Mouse (Mus musculus) cerebellum, adult 18-20 months (tissue): ENCODE data around the gene Etv6.
A peak's percentile ranks its signal among the peaks of the same experiment; 100 is the strongest.

Experiments used
- DNase-seq, 2 experiments: peaks; one replicate each; pipeline ENCODE4 v3.0.0; 2021

Gene Etv6

GRCm38 (mm10) chr6:134045092-134045868 lies 9.8 kb downstream of the Etv6 start:
- no peak for DNase-seq

DNA sequence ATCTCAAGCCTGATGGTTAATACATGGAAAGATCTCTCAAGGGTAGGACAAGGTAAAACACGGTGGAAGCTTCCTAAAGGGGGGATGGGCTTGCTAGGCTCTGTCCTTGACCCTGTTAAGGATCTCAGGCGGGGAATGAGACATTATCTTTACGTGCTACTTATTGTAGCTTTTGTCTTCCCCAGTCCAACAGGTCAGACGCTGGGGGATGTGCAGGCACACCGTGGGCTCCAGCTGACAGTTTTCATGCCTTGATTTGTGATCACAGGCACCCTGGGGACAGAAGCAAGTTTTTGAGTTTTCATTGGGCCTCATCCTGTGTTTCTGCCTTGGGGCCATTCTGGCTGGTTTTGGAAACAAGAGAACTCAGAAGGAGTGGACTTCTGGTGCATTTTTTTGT lies 10.6 kb downstream of the Etv6 start:
- no peak for DNase-seq

GRCm38 (mm10) chr6:134047249-134047648 lies 11.7 kb downstream of the Etv6 start:
- DNase-seq: no peak

- no peak for DNase-seq
Measured at GRCm38 (mm10) chr6:134047974-134048373, 12.5 kb downstream of the Etv6 start.

DNA sequence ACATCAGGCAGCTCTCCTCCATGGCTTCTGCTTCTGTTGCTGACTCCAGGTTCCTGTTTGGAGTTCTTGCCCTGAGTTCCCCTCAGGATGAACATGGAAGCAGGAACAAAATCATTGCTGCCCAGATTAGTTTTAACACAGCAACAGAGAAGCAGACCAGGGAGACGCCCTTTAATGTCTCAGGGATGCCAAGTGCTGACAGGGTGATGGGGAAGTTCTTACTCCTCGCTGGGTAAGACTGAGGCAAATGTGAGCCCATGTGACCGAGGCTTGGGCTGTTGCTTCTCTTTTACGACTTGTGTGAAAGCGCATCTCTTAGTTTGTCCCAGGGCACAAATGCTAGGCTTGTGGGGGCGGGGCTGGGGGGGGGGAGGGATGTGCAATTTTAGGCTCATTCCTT lies 13.5 kb downstream of the Etv6 start:
- DNase-seq: no peak

GRCm38 (mm10) chr6:134050466-134050865 lies 15.0 kb downstream of the Etv6 start:
- DNase-seq: no peak

DNA sequence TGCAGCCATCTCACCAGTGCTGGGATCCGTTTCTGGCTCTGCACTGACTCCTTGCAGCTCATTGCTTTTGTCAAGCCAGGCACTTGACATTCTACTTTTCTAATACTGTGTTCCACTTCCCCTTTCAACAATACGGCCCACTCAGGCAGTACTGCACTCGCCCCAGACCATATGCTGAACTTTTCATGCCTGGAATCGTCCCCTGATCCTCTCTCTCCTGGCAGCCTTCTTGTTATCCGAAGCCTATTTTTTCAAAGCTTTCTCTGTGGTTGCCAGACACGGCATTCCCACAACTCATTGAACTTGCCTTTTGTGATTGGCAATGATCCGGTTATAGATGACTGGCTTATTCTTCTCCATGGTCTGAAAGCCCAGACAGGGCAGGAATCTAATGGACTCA lies 16.4 kb downstream of the Etv6 start:
- no peak for DNase-seq

GRCm38 (mm10) chr6:134053146-134053545 lies 17.6 kb downstream of the Etv6 start:
- DNase-seq: no peak

- peak in 1 of 2 experiments; percentile 18 for DNase-seq
Measured at GRCm38 (mm10) chr6:134053566-134053965, 18.1 kb downstream of the Etv6 start.

DNA sequence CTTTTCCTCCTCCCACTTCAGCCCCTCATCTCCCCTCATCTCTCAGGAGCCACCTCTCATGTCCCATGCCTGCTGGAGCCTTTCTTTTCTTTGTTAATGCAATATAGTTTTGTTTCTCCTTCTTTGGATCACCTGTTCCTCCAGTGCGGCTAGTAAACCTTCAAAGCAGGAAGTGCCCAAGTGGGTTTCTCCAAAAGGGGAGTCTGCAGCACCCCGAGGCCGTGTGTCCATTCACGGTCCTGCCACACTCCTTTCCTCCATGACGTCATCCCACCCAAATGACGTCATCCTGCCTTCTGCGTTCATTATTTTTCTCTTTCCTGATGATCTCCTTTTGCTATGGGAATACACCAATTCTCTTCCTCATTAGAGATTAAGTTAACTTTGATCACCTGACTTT lies 20.1 kb downstream of the Etv6 start:
- DNase-seq: no peak

GRCm38 (mm10) chr6:134058451-134058850 lies 23.0 kb downstream of the Etv6 start:
- no peak for DNase-seq

GRCm38 (mm10) chr6:134058886-134059551 lies 23.5 kb downstream of the Etv6 start:
- DNase-seq: no peak

DNA sequence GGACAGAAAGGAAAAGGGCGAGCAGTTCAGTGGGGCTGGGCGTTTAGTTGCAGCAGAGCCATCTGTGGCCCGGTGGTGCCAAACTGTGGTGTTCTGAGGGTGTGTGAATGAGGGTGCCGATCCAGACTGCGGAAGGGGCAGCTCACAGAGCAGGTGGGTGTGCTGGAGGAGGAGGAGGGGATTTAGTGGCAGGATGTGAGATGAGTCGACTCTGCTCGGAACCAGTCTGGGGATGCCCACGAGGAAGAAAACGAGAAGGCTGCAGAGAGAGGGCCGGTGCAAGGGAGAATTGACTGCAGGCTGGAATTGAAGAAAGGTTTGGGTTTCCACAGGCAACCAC lies 24.0 kb downstream of the Etv6 start:
- no peak for DNase-seq

GRCm38 (mm10) chr6:134060036-134060435 lies 24.5 kb downstream of the Etv6 start:
- DNase-seq: no peak

DNA sequence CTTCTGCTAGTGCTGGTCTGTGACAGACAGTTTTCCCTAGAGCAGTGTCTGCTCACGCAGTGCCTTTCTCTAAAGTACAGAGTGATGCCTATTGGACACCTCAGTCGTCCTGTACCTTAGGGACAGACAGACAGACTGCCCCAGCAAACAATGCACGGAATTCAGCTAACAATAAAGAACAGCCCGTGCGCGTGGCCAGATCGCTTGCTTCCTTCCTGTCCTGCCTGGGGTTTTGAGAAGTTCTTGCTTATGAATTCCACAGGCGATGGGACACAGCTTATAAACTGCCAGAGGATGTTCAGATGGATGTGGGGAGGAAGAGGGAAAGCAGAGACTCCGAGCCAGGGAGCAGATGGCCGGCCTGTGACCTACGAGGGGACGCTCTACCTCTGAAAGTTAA lies 25.3 kb downstream of the Etv6 start:
- DNase-seq: no peak

DNA sequence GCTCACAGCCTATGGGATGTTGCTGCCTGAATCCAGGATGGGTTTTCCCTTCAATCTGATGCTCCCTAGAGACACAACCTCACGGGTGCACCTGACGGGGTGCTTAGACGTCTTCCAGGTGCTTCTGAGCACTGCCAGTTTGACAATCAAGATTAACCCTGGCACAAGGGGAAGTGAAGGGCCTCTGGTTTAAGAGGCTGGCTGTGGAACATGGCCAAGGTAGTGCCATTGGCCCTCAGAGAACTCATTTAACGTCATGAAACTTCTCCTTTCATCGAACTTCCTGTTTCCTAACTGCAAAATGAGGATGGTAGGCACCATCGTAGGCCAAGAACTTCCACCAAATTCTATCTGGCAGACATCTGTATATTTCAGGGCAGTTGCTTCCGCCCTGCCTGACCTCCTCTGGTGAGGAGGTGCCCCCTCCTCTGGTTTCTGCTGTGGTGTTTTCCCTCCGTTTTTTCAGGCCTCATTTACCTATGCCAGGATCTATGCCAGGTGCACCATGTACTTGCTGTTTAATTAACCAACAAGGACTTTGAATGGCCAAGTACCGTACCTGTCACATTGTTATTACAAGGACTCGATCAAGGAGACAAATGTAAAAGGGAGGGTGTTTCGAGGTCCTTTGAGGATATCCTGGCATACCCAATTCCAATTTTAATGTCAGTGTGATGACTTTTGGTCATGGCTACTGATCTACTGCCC lies 29.7 kb downstream of the Etv6 start:
- DNase-seq: no peak

DNA sequence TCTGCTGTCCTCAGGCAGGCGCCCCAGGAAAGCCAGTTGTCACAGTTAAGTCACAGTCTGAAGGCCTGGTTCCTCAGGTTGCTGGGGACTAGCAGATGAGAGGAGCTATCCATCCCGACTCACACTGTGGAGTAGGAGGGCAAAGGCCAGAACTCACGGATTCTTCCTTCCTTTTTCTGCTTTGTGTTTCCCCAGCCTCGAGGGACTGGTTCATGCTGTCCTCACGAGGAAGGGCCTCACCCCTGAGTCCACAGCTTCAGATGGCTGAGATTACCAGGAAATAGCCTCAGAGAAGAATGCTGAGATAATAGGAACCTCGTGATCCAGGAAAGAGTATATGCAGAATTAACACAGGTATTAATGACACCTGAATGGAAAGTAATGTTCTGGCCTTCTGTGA lies 30.6 kb downstream of the Etv6 start:
- no peak for DNase-seq

GRCm38 (mm10) chr6:134066996-134067395 lies 31.5 kb downstream of the Etv6 start:
- no peak for DNase-seq

GRCm38 (mm10) chr6:134067536-134067935 lies 32.0 kb downstream of the Etv6 start:
- no peak for DNase-seq

GRCm38 (mm10) chr6:134072439-134072838 lies 36.9 kb downstream of the Etv6 start:
- no peak for DNase-seq

DNA sequence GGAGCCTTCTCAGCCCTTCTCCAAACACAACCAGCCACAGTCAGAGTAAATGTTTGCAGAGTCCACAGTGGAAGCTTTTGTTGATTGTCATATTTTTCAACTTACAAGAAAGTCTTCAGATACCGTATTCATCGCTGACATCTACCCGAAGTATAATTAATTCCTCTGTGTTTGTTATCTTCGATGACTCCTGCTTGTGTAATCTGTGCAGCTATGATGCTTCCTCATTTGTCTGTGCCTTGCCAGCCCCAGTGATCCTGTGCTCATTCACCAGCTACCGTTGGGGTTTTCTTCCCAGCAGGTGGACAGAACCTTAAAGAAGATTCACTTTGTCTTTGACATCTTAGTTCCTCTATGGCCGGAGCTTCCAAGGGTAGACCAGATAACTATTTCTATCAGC lies 37.4 kb downstream of the Etv6 start:
- DNase-seq: no peak

DNA sequence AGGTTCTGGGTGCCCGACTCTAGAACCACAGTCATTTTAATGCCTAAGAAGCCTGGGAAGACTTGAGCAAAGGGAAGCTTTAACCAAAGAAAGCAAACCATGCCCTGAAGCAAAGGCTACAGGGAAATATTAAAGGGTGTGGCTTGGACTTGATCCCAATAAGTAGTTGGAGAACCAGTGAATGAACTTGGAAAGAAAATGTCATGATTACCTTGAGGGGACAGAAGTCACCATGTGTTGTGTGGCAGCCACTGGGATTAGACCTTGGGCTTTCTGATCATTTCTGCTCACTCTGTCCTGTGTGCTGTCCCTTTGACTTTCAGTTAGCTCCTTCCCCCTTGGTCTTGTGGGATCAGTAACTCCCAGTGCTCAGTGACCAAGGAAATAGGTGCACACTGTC lies 38.9 kb downstream of the Etv6 start:
- no peak for DNase-seq

GRCm38 (mm10) chr6:134075031-134075430 lies 39.5 kb downstream of the Etv6 start:
- DNase-seq: no peak

- no peak for DNase-seq
Measured at GRCm38 (mm10) chr6:134078016-134078415, 42.5 kb downstream of the Etv6 start.
